Mouse (Mus musculus): ENCODE data around the gene Timm29. TPM values are rescaled to one million over a fixed set of nuclear protein-coding genes. Genes with fewer than 3 reads are reported as not detected.

The Timm29 gene
- total RNA-seq (2023) = 18.8 and 28.2 TPM in 2 replicates

DNA sequence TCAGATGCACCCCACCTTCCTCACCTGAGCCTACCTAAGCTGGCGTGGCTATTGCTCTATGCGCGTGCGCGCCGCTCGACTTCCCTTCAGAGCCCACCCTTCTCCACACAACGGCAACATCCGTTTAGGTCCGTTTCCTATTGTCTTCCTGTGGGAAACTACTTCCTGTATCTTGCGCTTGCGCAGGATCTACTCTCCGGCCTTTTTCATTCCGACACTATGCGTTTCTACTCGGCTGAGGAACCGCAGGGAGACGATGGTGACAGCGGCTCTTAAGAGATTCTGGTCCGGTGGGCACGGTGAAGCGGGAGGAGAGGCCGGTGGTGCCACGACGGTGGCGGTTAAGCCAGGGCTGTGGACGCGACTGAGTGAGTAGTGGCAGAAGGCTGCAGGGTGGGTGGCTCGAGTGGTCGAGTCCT is at the start of gene Timm29, which contains the start of gene Yipf2:
Gene Timm29 (plus strand): TSS at position 20 of the 419 bp plus-strand sequence.
Gene Yipf2 (minus strand): TSS at position 126 of the 419 bp plus-strand sequence.

GRCm38 (mm10) chr9:21546789-21547074 is 45.8 kb upstream of the Timm29 start, which contains the start of gene Carm1:
Gene Carm1 (plus strand): TSS chr9:21546894.

DNA sequence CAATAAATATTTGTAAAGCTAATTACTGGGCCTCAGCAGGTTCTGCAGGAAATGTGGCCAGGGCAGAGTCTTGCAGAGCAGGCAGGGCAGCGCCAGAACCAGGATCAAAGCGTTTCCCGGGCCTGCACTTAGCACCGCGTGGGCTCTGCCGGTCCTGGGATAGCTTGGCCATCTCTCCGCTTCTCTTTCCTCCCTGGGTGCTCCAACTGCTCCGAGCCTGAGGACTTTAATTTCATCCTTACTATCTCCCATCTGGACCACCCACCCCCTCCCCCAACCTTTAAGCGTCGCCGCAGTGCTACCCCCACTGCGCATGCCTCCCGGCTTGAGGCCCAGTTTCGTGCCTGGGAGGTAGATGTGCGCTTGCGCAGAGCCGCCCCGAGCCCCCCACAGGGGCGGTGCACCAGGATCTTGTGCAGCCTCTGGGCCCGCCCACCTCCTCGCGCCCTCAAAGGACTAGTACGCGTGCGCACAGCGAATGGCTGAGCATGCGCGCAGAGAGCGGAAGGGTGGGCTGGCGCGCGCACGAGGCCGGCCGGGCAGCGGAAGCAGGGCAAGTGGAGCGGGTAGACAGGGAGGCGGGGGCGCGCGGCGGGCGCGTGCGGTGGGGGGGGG is 23.2 kb downstream of the Timm29 start, which contains the start of gene Smarca4:
Gene Smarca4 (plus strand): TSS at position 553 of the 615 bp plus-strand sequence.

Other genes starting within 250 kb of the Timm29 start
- gene Ilf3, start 224.9 kb upstream of the Timm29 start, total RNA-seq (2023) = 44.6 and 51.6 TPM in 2 replicates
- 26.3 and 30.6 TPM in 2 replicates for gene Qtrt1, start 180.9 kb upstream of the Timm29 start, total RNA-seq (2023)
- gene Dnm2, start 167.8 kb upstream of the Timm29 start, total RNA-seq (2023) = 246 and 306 TPM in 2 replicates
- 4.2 and 5.8 TPM in 2 replicates for gene Tmed1, start 82.5 kb upstream of the Timm29 start, total RNA-seq (2023)
- gene AB124611, start 66.5 kb upstream of the Timm29 start, total RNA-seq (2023) = 229 and 277 TPM in 2 replicates
- gene Carm1, start 45.8 kb upstream of the Timm29 start, total RNA-seq (2023) = 23.2 and 33.9 TPM in 2 replicates
- 6.8 and 7.3 TPM in 2 replicates for gene Yipf2, start 106 bp downstream of the Timm29 start, total RNA-seq (2023)
- 54.0 and 58.7 TPM in 2 replicates for gene Smarca4, start 23.4 kb downstream of the Timm29 start, total RNA-seq (2023)
- 79.0 and 91.2 TPM in 2 replicates for gene Ldlr, start 130.8 kb downstream of the Timm29 start, total RNA-seq (2023)
- 25.6 and 32.9 TPM in 2 replicates for gene Spc24, start 167.6 kb downstream of the Timm29 start, total RNA-seq (2023)
- 0.63 and 0.79 TPM in 2 replicates for gene Kank2, start 206.0 kb downstream of the Timm29 start, total RNA-seq (2023)
- not detected in 2 replicates for gene Angptl8, start 242.8 kb downstream of the Timm29 start, total RNA-seq (2023)